Mouse (Mus musculus): ENCODE results near the gene Psme4. TPM values are rescaled to one million over a fixed set of nuclear protein-coding genes. Genes with fewer than 3 reads are reported as not detected.

The Psme4 gene
- polyA plus RNA-seq, 1 experiment = 47.5 TPM

DNA sequence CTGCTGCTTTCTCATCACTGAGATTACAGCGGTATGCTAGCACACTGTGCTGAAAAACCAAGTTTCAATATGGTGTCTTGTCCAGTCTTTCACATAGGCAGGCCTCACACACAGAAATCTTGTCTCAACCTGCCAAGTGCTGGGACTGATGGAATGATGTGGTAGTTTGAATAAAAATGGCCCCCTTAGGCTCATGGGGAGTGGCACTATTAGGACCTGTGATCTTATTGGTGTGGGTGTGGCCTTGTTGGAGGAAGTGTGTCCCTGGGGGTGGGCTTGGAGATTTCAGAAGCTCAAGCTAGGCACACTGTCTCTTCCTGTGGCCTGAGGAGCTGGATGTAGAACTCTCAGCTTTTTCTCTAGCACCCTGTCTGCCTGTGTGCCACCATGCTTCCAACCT is 124.7 kb downstream of the Psme4 start:
- DNase-seq (ENCODE audit: low read depth) = no peak
- TF ChIP-seq CTCF (IDR thresholded peaks at IDR 0.05; ENCODE audit: borderline replicate concordance, extremely low read depth, insufficient read depth, insufficient read length) = no peak
- TF ChIP-seq POLR2A (IDR thresholded peaks at IDR 0.05; ENCODE audit: borderline replicate concordance, extremely low read depth, insufficient read depth, insufficient read length, poor library complexity, severe bottlenecking) = no peak

- no peak for TF ChIP-seq CTCF (IDR thresholded peaks at IDR 0.05; ENCODE audit: borderline replicate concordance, extremely low read depth, insufficient read depth, insufficient read length)
- no peak for TF ChIP-seq POLR2A (IDR thresholded peaks at IDR 0.05; ENCODE audit: borderline replicate concordance, extremely low read depth, insufficient read depth, insufficient read length, poor library complexity, severe bottlenecking)
- DNase-seq (ENCODE audit: low read depth) = no peak
Measured at GRCm38 (mm10) chr11:30899312-30899711, 127.8 kb downstream of the Psme4 start.

GRCm38 (mm10) chr11:30912311-30912710 is 140.8 kb downstream of the Psme4 start:
- TF ChIP-seq POLR2A (IDR thresholded peaks at IDR 0.05; ENCODE audit: borderline replicate concordance, extremely low read depth, insufficient read depth, insufficient read length, poor library complexity, severe bottlenecking) (no peak), CTCF (IDR thresholded peaks at IDR 0.05; ENCODE audit: borderline replicate concordance, extremely low read depth, insufficient read depth, insufficient read length) (no peak)
- DNase-seq (ENCODE audit: low read depth) = no peak

GRCm38 (mm10) chr11:30920641-30921040 is 149.1 kb downstream of the Psme4 start:
- DNase-seq (ENCODE audit: low read depth) = no peak
- TF ChIP-seq POLR2A (IDR thresholded peaks at IDR 0.05; ENCODE audit: borderline replicate concordance, extremely low read depth, insufficient read depth, insufficient read length, poor library complexity, severe bottlenecking) (no peak), CTCF (IDR thresholded peaks at IDR 0.05; ENCODE audit: borderline replicate concordance, extremely low read depth, insufficient read depth, insufficient read length) (no peak)

- no peak for DNase-seq (ENCODE audit: low read depth)
Measured at GRCm38 (mm10) chr11:30923283-30923682, 151.8 kb downstream of the Psme4 start.

DNA sequence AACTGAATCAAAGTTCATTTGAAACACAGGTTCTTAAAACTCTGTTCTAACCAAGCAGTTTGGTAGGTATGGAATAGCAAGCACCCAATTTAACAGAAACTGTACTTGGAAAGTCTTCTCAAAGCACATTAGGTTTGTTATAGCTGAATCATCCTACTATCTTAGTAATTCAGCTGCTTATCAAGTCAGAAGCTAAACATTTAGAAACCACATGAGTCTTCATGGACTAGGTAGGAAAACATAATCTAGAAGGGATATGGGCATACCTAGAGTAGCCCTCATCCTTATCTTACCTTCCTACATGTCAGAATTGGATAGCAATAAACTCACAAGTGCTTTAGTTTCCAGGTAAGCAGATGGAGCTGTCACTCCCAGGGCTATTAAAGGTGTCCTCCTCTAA is 156.6 kb downstream of the Psme4 start:
- TF ChIP-seq POLR2A (IDR thresholded peaks at IDR 0.05; ENCODE audit: borderline replicate concordance, extremely low read depth, insufficient read depth, insufficient read length, poor library complexity, severe bottlenecking) (no peak), CTCF (IDR thresholded peaks at IDR 0.05; ENCODE audit: borderline replicate concordance, extremely low read depth, insufficient read depth, insufficient read length) (no peak)
- DNase-seq (ENCODE audit: low read depth) = no peak

More at GRCm38 (mm10) chr11:30923283-30923682, 151.8 kb downstream of the Psme4 start:
- TF ChIP-seq CTCF (IDR thresholded peaks at IDR 0.05; ENCODE audit: borderline replicate concordance, extremely low read depth, insufficient read depth, insufficient read length) = no peak
- no peak for TF ChIP-seq POLR2A (IDR thresholded peaks at IDR 0.05; ENCODE audit: borderline replicate concordance, extremely low read depth, insufficient read depth, insufficient read length, poor library complexity, severe bottlenecking)

DNA sequence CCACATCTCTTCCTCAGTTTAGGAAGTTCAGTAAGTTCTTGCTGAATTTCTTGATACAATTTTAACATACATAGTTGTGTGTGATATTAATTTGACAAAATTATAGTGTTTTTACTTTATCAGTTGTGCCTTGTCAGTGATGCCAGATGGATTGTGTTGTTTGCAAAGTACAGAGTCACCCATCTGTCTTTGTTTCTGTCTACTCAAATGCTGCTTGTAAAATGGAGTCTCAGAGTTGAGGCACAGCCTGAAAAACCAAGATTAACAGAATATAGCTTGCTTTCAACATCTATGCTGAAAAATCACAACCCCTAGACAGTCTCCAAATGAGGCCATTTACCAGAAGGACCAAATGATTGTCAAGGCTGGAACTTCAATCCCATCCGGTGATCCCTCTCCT is 157.0 kb downstream of the Psme4 start:
- TF ChIP-seq POLR2A (IDR thresholded peaks at IDR 0.05; ENCODE audit: borderline replicate concordance, extremely low read depth, insufficient read depth, insufficient read length, poor library complexity, severe bottlenecking) = no peak
- TF ChIP-seq CTCF (IDR thresholded peaks at IDR 0.05; ENCODE audit: borderline replicate concordance, extremely low read depth, insufficient read depth, insufficient read length) = no peak
- no peak for DNase-seq (ENCODE audit: low read depth)

Other genes with a start within 250 kb of the Psme4 start
- 6.0 and 8.1 TPM in 2 replicates for gene Acyp2, start 122.1 kb upstream of the Psme4 start, polyA plus RNA-seq (2012; rRNA removed)
- gene Gpr75, start 113.6 kb downstream of the Psme4 start, polyA plus RNA-seq (2012; rRNA removed) = 5.7 and 7.1 TPM in 2 replicates
- gene Asb3, start 113.7 kb downstream of the Psme4 start, polyA plus RNA-seq (2012; rRNA removed) = 11.4 and 14.2 TPM in 2 replicates
- gene Erlec1, start 182.6 kb downstream of the Psme4 start, polyA plus RNA-seq (2012; rRNA removed) = 21.5 and 22.8 TPM in 2 replicates
- gene Chac2, start 214.6 kb downstream of the Psme4 start, polyA plus RNA-seq (2012; rRNA removed) = 9.0 and 9.6 TPM in 2 replicates